Mouse (Mus musculus): Measurements from ENCODE around the gene Maml2.

DNA sequence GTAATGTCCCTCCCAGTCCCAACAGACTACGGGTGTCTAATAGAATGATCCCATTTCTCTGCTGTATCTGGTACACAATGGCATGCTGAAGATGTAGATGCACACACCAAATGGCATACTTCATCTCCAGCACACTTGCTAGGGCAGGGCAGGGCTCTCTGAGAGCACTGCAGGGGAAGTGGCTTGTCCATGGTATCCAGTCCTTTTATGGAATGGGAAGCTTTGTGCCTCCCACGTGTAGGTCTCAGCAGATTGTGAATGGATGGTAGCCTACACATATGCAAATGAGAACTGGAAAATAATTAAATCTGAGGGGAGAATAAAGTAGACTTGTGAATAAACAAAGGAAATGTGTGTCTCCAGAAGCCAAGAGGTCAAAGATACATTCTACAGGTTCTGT is 353.3 kb downstream of the Maml2 start:
- TF ChIP-seq GATA1 (IDR thresholded peaks at IDR 0.05; ENCODE audit: low read length), result no peak
- no peak for TF ChIP-seq TAL1 (IDR thresholded peaks at IDR 0.05; ENCODE audit: low read length)
